Mouse (Mus musculus) stomach, postnatal 0 days (tissue): ENCODE results near the gene Rap1gap2.

ENCODE experiments used
- CTCF ChIP-seq: IDR thresholded peaks from 2 replicates; pipeline ENCODE4 v1.5.1; 2016; ENCODE audit warnings: antibody characterized with exemption, low read depth, mild to moderate bottlenecking, moderate library complexity
- EP300 ChIP-seq: optimal IDR thresholded peaks from 2 replicates; pipeline ENCODE3; 2016; ENCODE audit warnings: antibody characterized with exemption

- TF ChIP-seq CTCF (no peak), EP300 (no peak)
Measured at GRCm38 (mm10) chr11:74566326-74566874, 44.3 kb downstream of the Rap1gap2 start.
